ENCODE assay signal across 10 mouse cellular contexts in the genomic region with DNA sequence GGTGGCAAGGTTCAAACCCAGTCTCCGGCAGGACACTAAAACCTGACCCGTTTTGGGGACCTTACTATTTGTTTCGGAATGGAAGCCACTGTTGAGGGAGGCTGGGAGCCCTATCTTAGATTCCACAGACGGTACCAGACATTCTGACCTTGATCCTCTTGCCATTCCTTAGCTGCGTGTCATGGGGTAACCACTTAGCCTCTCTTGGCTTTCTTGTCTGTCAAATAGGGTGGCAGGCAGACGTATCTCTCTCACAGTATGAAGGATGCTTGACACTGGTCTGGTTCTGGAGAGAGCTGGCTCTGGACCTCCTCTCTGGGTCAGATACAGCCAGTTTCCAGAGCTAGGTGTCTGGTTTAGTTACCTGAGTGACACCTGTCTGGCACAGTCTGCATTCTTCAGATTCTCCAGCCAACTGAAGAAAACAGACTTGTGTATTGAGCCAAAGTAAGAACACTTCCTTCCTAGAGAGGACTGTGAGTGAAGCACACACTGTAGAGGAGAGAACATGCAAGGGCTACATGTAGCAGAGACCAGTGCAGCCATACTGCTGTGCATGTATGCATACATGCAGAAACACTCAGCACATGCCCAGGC. TPM values are rescaled to one million over a fixed set of nuclear protein-coding genes. Genes with fewer than 3 reads are reported as not detected.
DNase-seq lines count a peak whose midpoint lies in the region; ATAC-seq and TF ChIP-seq lines count a peak whose summit lies in the region.
"Had no signal": no experiment of that assay in that cellular context is flagged by ENCODE, and none has a peak within 500 bp of the region (broad histone marks: within the 10 kb centered on the region; RNA-seq: fewer than 3 reads in every experiment).

No protein-coding gene starts in this region.

- ATAC-seq in midbrain, postnatal 0 days (ENCODE audit: low FRiP score): no peak
- no peak for ATAC-seq in limb, embryonic 14.5 days (ENCODE audit: low FRiP score, low read depth)
- no peak for ATAC-seq in stomach, postnatal 0 days (ENCODE audit: low FRiP score, low TSS enrichment)
- ATAC-seq in inflammation-experienced regulatory T-cells, adult 6 months: no peak

- H3K36me3 ChIP-seq in midbrain, embryonic 10.5 days: no peaks in the 10 kb centered on the region
- no peaks in the 10 kb centered on the region for H3K36me3 ChIP-seq in midbrain, postnatal 0 days (ENCODE audit: insufficient read depth, low read length)
- no peaks in the 10 kb centered on the region for H3K36me3 ChIP-seq in limb, embryonic 14.5 days (ENCODE audit: control insufficient read depth, insufficient read depth, low read length)
- no peaks in the 10 kb centered on the region for H3K36me3 ChIP-seq in stomach, postnatal 0 days (ENCODE audit: control insufficient read depth, insufficient read depth, low read length)

- no peak overlapping the region; the same call in 1 of the 2 replicates for H3K27ac ChIP-seq in midbrain, embryonic 10.5 days (replicated peaks)
- H3K27ac ChIP-seq in midbrain, postnatal 0 days (ENCODE audit: low read depth, low read length): no peak overlapping the region
- no peak overlapping the region for H3K27ac ChIP-seq in limb, embryonic 14.5 days (replicated peaks; ENCODE audit: low read depth, low read length)
- no peak overlapping the region for H3K27ac ChIP-seq in stomach, postnatal 0 days (replicated peaks)

- H3K9ac ChIP-seq in midbrain, postnatal 0 days (replicated peaks; ENCODE audit: low read length, poor library complexity, severe bottlenecking): no peak overlapping the region
- H3K9ac ChIP-seq in limb, embryonic 14.5 days (ENCODE audit: low read depth, low read length, severe bottlenecking): no peak overlapping the region
- no peak overlapping the region for H3K9ac ChIP-seq in stomach, postnatal 0 days (ENCODE audit: low read length)

- H3K4me3 ChIP-seq in midbrain, embryonic 10.5 days: peak overlapping the region; percentile 57
- no peak overlapping the region for H3K4me3 ChIP-seq in midbrain, postnatal 0 days (ENCODE audit: low read depth, low read length)
- peak overlapping the region; percentile 24 for H3K4me3 ChIP-seq in limb, embryonic 14.5 days (replicated peaks; ENCODE audit: low read length)
- H3K4me3 ChIP-seq in stomach, postnatal 0 days (ENCODE audit: low read depth, low read length): no peak overlapping the region
- H3K4me3 ChIP-seq: myocyte had no signal

- no peak for TF ChIP-seq POLR2A in limb, embryonic 14.5 days (IDR thresholded peaks at IDR 0.05; ENCODE audit: borderline replicate concordance, extremely low read depth, insufficient read depth, insufficient read length)

- H3K27me3 ChIP-seq in midbrain, embryonic 10.5 days (ENCODE audit: low read depth, poor library complexity, severe bottlenecking): peaks cover 33% of the 10 kb centered on the region
- H3K27me3 ChIP-seq in midbrain, postnatal 0 days (ENCODE audit: insufficient read depth, low read length): no peaks in the 10 kb centered on the region
- peaks cover 24% of the 10 kb centered on the region for H3K27me3 ChIP-seq in limb, embryonic 14.5 days (ENCODE audit: control insufficient read depth, insufficient read depth, low read length)
- no peaks in the 10 kb centered on the region for H3K27me3 ChIP-seq in stomach, postnatal 0 days (ENCODE audit: control insufficient read depth, insufficient read depth, low read length)

- 40% methylated on average over 6 of the region's 6 CpGs for WGBS in midbrain, embryonic 10.5 days
- 40% methylated on average over 6 of the region's 6 CpGs for WGBS in midbrain, postnatal 0 days
- 26% methylated on average over 6 of the region's 6 CpGs for WGBS in limb, embryonic 14.5 days
- WGBS in stomach, postnatal 0 days: 36% methylated on average over 6 of the region's 6 CpGs

- no peak overlapping the region for H3K4me2 ChIP-seq in midbrain, postnatal 0 days (ENCODE audit: low read depth, low read length, poor library complexity, severe bottlenecking)
- H3K4me2 ChIP-seq in limb, embryonic 14.5 days (replicated peaks; ENCODE audit: low read depth, low read length, severe bottlenecking): peak overlapping the region; percentile 61
- peak overlapping the region; percentile 42; the same call in 1 of the 2 replicates for H3K4me2 ChIP-seq in stomach, postnatal 0 days (replicated peaks; ENCODE audit: low read depth)

- DNase-seq in adrenal gland, adult (ENCODE audit: inconsistent age in 2 of 2, low spot score in 1 of 2): peak; percentile 25 to 42
- no peak for DNase-seq in adrenal gland, postnatal 14 days
- DNase-seq in midbrain, embryonic 10.5 days (ENCODE audit: low spot score): no peak
- no peak for DNase-seq in midbrain, postnatal 0 days (ENCODE audit: low spot score)
- no peak for DNase-seq in limb, embryonic 14.5 days (ENCODE audit: low spot score)
- DNase-seq in stomach, postnatal 0 days (ENCODE audit: low spot score): no peak
- no peak for DNase-seq in thymus, postnatal 14 days
- DNase-seq: cerebellum, adult 8-10 months had no signal

- H3K9me3 ChIP-seq in midbrain, embryonic 10.5 days (replicated peaks): no peaks in the 10 kb centered on the region
- H3K9me3 ChIP-seq in midbrain, postnatal 0 days (ENCODE audit: low read length): no peaks in the 10 kb centered on the region
- no peaks in the 10 kb centered on the region for H3K9me3 ChIP-seq in limb, embryonic 14.5 days (ENCODE audit: control insufficient read depth, low read length)
- no peaks in the 10 kb centered on the region for H3K9me3 ChIP-seq in stomach, postnatal 0 days (ENCODE audit: control insufficient read depth, low read length)

- peaks cover 15% of the 10 kb centered on the region for H3K4me1 ChIP-seq in midbrain, embryonic 10.5 days
- no peaks in the 10 kb centered on the region for H3K4me1 ChIP-seq in midbrain, postnatal 0 days (ENCODE audit: insufficient read depth, low read length)
- H3K4me1 ChIP-seq in limb, embryonic 14.5 days (ENCODE audit: control insufficient read depth, insufficient read depth, low read length): no peaks in the 10 kb centered on the region
- no peaks in the 10 kb centered on the region for H3K4me1 ChIP-seq in stomach, postnatal 0 days (replicated peaks; ENCODE audit: control insufficient read depth, insufficient read depth)

- no peak for TF ChIP-seq CTCF in midbrain, postnatal 0 days (IDR thresholded peaks at IDR 0.05)
- no peak for TF ChIP-seq CTCF in stomach, postnatal 0 days (IDR thresholded peaks at IDR 0.05; ENCODE audit: low read depth)

- TF ChIP-seq EP300 in stomach, postnatal 0 days (optimal IDR thresholded peaks at IDR 0.05): no peak

RNA-seq across cellular contexts. Expression of a gene that starts 56.7 kb away (rescaled TPM):
- total RNA-seq in adrenal gland, postnatal 14 days (2021): 5.0 and 6.6 TPM in 2 replicates
- 0.30 and 0.50 TPM in 2 replicates for polyA plus RNA-seq in midbrain, embryonic 10.5 days (2016; fragmentation: Nextera tagmentation; extraction: Ambion mirVana)
- total RNA-seq in midbrain, postnatal 0 days (2014; rRNA removed): 4.5 and 5.9 TPM in 2 replicates
- 1.3 and 1.7 TPM in 2 replicates for polyA plus RNA-seq in midbrain, postnatal 0 days (2015; fragmentation: Nextera tagmentation; extraction: Ambion mirVana)
- 5.4 and 5.6 TPM in 2 replicates for polyA plus RNA-seq in limb, embryonic 14.5 days (2012; rRNA removed)
- polyA plus RNA-seq in limb, embryonic 14.5 days (2014; fragmentation: Nextera tagmentation; extraction: Ambion mirVana): 1.8 and 2.4 TPM in 2 replicates
- polyA plus RNA-seq in stomach, postnatal 0 days (2015; fragmentation: Nextera tagmentation; extraction: Ambion mirVana): 0.32 and 0.52 TPM in 2 replicates
- under 1 TPM in 1 of 3 experiments, not detected in 2; 0.19 TPM for polyA plus RNA-seq in inflammation-experienced regulatory T-cells, adult 6 months (2017; shearing (Covaris generic))

Comparison
In these comparisons a context has a peak if more than half of its experiments do, and no peak if none do; other contexts are left out.
1. DNase-seq: peak in adrenal gland, adult (2 of 2); none in adrenal gland, postnatal 14 days (single experiment), midbrain, embryonic 10.5 days (single experiment), midbrain, postnatal 0 days (single experiment), limb, embryonic 14.5 days (single experiment), stomach, postnatal 0 days (single experiment) and thymus, postnatal 14 days (single experiment).
2. H3K4me3 ChIP-seq: peak in midbrain, embryonic 10.5 days (single experiment) and limb, embryonic 14.5 days (single experiment); none in midbrain, postnatal 0 days (single experiment) and stomach, postnatal 0 days (single experiment).